Mouse (Mus musculus) testis, adult 2 months (tissue): ENCODE data around the gene Icosl. TPM values are rescaled to one million over a fixed set of nuclear protein-coding genes. Genes with fewer than 3 reads are reported as not detected.

Source experiments
- H3K27ac ChIP-seq: fragments of 200-500 bp; 2 replicates; pipeline ENCODE4 v1.5.1; 2012; ENCODE audit warnings: low read depth, low read length; ENCODE audit not compliant: control insufficient read depth, insufficient read depth
- H3K27me3 ChIP-seq: fragments of 200-500 bp; 2 replicates; pipeline ENCODE4 v1.6.1; 2012; ENCODE audit warnings: mild to moderate bottlenecking, low read length, moderate library complexity; ENCODE audit not compliant: control insufficient read depth, insufficient read depth
- H3K36me3 ChIP-seq: fragments of 200-500 bp; 2 replicates; pipeline ENCODE4 v1.6.1; 2012; ENCODE audit warnings: mild to moderate bottlenecking, low read length; ENCODE audit not compliant: control insufficient read depth, insufficient read depth
- H3K4me1 ChIP-seq: fragments of 200-500 bp; 2 replicates; pipeline ENCODE4 v1.6.1; 2012; ENCODE audit warnings: low read length; ENCODE audit not compliant: control insufficient read depth, insufficient read depth
- H3K4me3 ChIP-seq: fragments of 200-500 bp; 2 replicates; pipeline ENCODE4 v1.5.1; 2012; ENCODE audit warnings: low read depth, mild to moderate bottlenecking, low read length, moderate library complexity, mixed read lengths; ENCODE audit not compliant: control insufficient read depth
- CTCF ChIP-seq: fragments of 200-500 bp; IDR thresholded peaks from 2 replicates; pipeline ENCODE4 v1.5.1; 2012; ENCODE audit warnings: low read depth, mild to moderate bottlenecking, inconsistent platforms, low read length, moderate library complexity; ENCODE audit not compliant: control insufficient read depth, insufficient read depth, insufficient replicate concordance
- POLR2A ChIP-seq: fragments of 200-500 bp; IDR thresholded peaks from 2 replicates; pipeline ENCODE4 v1.6.1; 2012; ENCODE audit warnings: low read depth, mild to moderate bottlenecking, inconsistent platforms, low read length, moderate library complexity; ENCODE audit not compliant: control insufficient read depth
- polyA plus RNA-seq: library from polyadenylated mRNA; depleted of rRNA; stranded (reverse); fragments of >200 nt; gene quantifications from 2 replicates; pipeline ENCODE4 v1.2.3, GENCODE M21; 2012

The Icosl gene
- polyA plus RNA-seq, 1 experiment = 3.1 TPM

DNA sequence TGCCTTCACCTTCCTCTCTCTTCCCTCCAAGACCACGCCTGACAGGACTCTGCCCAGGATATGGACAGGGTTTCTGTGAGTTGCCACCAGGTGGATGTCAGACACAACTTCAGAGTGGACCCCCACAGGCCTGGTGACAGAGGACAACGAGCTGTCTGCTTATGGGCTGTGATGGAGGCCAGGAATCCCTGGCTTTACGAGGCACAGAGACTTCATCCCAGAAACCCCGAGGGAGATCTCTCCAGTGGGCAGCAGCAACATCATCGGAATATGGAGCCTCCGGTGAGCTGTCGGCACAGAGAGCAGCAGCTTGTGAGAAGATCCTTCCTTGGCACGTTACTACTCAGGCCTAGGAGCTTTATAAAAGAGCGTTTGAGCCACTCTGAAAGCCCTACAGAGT is 8.8 kb downstream of the Icosl start:
- no peak overlapping the region for H3K4me3 ChIP-seq
- TF ChIP-seq CTCF = no peak
- no peak for TF ChIP-seq POLR2A
- no peak overlapping the region for H3K27ac ChIP-seq
- no peaks in the 10 kb centered on the region; the same call in 1 of the 2 replicates for H3K4me1 ChIP-seq
- no peaks in the 10 kb centered on the region for H3K27me3 ChIP-seq
- no peaks in the 10 kb centered on the region for H3K36me3 ChIP-seq

DNA sequence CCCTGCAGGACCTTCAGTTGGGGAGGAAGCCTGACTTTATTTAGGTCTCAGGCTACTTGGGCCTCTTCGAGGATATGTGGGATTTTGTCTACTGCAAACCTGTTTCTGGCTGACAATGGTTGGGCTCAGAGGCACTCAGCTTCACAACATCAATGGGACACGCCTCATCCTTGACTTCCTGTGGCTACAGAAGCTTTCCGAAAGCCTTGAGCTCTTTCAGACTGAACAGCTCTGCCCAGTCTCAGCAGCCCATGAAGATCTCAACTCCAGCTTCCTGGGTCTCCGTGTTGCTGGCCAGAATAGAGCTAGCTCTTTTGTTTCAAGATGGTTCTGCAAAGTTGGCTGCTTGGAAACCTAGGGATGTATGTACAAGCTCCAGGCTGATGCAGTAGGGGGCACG is 9.2 kb downstream of the Icosl start:
- TF ChIP-seq CTCF = no peak
- TF ChIP-seq POLR2A = no peak
- Histone ChIP-seq H3K36me3 (no peaks in the 10 kb centered on the region), H3K4me3 (no peak overlapping the region), H3K27ac (no peak overlapping the region), H3K4me1 (no peaks in the 10 kb centered on the region; the same call in 1 of the 2 replicates), H3K27me3 (no peaks in the 10 kb centered on the region)

DNA sequence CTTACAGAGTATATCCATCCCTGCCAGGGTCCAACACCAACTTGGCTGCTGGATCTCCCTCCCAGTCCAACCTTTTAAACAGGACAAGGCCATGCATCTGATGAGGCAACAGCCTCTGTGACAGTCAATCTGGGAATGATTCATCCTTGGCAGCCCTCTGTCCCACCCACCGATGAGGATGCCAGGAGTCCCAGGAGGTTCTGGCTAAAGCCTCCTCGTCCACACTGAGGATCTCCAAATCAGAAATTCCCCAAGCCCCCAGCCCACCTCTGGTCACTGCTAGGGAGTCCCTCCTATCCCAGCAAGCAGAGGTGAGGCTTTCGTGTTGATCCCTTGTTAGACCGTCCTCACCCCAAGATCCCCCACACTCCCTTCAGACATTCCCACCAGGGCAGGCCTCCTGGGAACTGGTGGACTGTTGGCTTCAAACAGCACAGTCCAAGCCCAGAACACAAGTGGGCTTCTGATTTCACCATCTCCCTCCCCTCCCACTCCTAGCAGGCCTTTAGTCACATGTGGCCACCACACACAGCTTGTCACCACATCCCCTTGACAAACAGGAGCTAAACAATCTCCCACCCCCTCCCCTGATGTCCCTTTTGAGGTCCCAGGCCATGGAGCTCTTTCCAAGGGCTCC is 11.0 kb downstream of the Icosl start:
- H3K27ac ChIP-seq = no peak overlapping the region
- no peaks in the 10 kb centered on the region for H3K27me3 ChIP-seq
- no peak overlapping the region for H3K4me3 ChIP-seq
- H3K4me1 ChIP-seq = no peaks in the 10 kb centered on the region; the same call in 1 of the 2 replicates
- TF ChIP-seq POLR2A (no peak), CTCF (no peak)
- H3K36me3 ChIP-seq = no peaks in the 10 kb centered on the region

DNA sequence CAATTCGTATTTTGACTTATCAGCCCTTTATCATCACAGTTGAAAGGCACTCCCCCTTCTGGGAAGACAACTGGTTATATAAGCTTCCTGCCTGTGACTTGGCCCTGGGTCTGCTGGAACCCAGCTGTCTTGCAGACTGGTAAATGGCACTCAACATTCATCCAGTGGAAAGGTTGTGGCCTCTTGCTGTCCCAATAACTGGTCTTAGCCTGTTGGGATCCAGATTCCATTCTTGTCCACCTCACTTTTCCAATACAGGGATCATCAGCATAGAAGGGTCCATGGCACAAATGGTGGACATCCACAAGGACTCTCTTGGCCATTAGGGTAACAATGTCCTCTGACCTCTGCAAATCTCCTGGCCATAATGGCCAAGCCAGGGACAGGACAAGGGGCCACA is 15.0 kb downstream of the Icosl start:
- Histone ChIP-seq H3K4me1 (no peaks in the 10 kb centered on the region; the same call in 1 of the 2 replicates), H3K27ac (no peak overlapping the region), H3K36me3 (no peaks in the 10 kb centered on the region), H3K27me3 (no peaks in the 10 kb centered on the region), H3K4me3 (no peak overlapping the region)
- no peak for TF ChIP-seq POLR2A
- no peak for TF ChIP-seq CTCF

DNA sequence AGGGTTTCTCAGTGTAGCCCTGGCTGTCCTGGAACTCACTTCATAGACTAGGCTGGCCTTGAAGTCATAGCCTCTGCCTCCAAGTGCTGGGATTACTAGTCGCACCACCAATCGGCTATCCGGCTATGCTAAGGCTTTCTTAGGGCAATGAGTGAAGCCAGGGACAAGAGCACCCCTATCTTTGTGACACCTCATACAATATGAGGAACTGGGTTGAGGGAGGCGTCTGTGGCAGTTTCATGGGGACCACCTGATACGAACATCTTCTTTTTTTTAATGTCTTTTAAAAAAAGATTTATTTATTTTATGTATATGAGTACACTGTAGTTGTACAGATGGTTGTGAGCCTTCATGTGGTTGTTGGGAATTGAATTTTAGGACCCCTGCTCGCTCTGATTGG is 16.6 kb downstream of the Icosl start:
- H3K36me3 ChIP-seq = no peaks in the 10 kb centered on the region
- no peak overlapping the region for H3K4me3 ChIP-seq
- H3K4me1 ChIP-seq = no peaks in the 10 kb centered on the region
- H3K27ac ChIP-seq = no peak overlapping the region
- no peaks in the 10 kb centered on the region for H3K27me3 ChIP-seq
- TF ChIP-seq CTCF (no peak), POLR2A (no peak)

DNA sequence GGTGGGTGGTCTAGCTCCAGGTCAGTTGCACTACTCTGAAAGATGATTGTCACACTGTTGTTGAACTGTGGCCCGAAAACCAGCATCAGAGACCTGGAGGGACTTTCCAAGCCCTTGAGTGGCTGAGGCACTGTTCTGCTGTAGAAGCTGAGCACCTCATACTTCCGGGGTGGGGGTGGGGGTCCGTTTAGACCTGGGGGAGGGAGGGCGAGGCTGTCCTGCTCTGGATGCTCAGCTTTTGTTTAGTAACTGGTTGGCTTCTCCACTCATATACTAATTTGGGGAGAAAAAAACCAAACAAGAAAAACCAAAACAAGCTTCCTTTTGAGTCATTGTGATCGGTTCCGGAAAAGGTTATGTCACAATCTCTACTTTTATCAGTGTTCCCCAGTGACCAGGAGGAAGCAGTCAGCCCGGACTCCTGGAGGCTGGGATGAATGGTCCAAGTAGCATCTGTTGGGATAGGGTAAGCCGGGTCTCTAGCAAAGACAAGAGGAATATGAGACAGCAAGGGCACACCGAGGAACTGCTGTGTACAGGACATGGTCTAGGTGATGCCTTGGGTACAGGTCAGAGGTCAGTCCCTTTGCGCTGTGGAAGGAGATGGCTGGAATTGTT is 17.5 kb downstream of the Icosl start:
- Histone ChIP-seq H3K36me3 (no peaks in the 10 kb centered on the region), H3K27me3 (no peaks in the 10 kb centered on the region), H3K4me1 (no peaks in the 10 kb centered on the region), H3K27ac (peak overlapping the region; percentile 27; the same call in 1 of the 2 replicates), H3K4me3 (peak overlapping the region; percentile 57)
- TF ChIP-seq POLR2A (no peak), CTCF (no peak)

DNA sequence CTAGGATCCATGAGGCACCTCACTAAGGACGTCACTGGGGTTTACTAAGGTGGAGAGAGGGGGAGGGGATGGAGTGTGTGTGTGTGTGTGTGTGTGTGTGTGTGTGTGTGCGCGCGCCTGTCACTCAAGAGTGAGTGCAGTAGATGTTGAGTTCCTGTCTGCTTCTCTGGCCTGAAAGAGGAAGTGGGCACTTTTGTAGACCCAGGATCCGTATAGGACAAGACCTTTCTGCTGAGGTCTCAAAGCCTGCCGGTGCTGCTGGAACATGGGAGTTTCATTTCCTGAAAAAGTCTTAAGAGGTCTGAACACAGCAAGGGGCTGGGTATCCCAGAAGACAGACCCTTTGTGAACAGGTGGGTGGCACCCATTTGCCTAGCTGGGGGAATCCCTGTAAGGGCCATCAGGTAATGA is 18.0 kb downstream of the Icosl start:
- Histone ChIP-seq H3K36me3 (no peaks in the 10 kb centered on the region), H3K4me1 (peaks cover 1% of the 10 kb centered on the region; the same call in 1 of the 2 replicates), H3K27ac (no peak overlapping the region; the same call in 1 of the 2 replicates), H3K27me3 (no peaks in the 10 kb centered on the region), H3K4me3 (peak overlapping the region; percentile 57)
- no peak for TF ChIP-seq POLR2A
